Mouse (Mus musculus): ENCODE measurements around the gene Naa60. TPM values are rescaled to one million over a fixed set of nuclear protein-coding genes. Genes with fewer than 3 reads are reported as not detected.

Naa60 gene
- polyA plus RNA-seq, 1 experiment from 2014 or later, result 39.5 TPM

DNA sequence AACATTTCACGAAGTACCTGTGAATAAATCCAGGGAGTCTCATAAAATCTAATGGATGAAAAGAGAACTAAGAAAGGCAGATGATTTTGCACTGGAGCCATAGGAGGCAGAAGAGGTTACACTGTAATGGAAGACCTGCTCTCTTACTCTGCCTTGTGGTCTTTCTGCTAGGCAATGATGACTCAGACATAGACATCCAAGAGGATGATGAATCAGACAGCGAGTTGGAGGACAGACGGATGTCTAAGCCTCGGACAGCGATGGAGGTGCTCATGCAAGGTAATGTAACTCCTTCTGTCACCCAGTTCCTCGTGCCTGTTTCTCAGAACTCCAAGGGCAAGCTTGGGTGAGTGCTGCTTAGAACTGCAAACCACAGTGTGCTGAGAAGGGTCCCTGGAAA, 61.4 kb downstream of the Naa60 start:
- Histone ChIP-seq H3K4me1 (ENCODE audit: control insufficient read depth, insufficient read depth, low read length) (no peaks in the 10 kb centered on the region), H3K4me2 (no peak overlapping the region), H3K27ac (ENCODE audit: low read depth, low read length) (no peak overlapping the region), H3K9me3 (replicated peaks; ENCODE audit: control insufficient read depth, low read length) (no peaks in the 10 kb centered on the region), H3K27me3 (ENCODE audit: control insufficient read depth, insufficient read depth, low read length) (no peaks in the 10 kb centered on the region), H3K9ac (ENCODE audit: low read depth, low read length) (no peak overlapping the region; the same call in 1 of the 2 replicates), H3K36me3 (ENCODE audit: control insufficient read depth, insufficient read depth, low read length) (peaks cover 9% of the 10 kb centered on the region; the same call in 1 of the 2 replicates), H3K4me3 (ENCODE audit: low read depth, low read length) (no peak overlapping the region)
- no peak for ATAC-seq (replicated peaks; ENCODE audit: insufficient number of reproducible peaks, low FRiP score, low TSS enrichment)
- 83% methylated on average over 6 of the region's 6 CpGs for WGBS (ENCODE audit: insufficient replicate concordance)

GRCm38 (mm10) chr16:3934091-3934490, 61.9 kb downstream of the Naa60 start:
- no peak for ATAC-seq (replicated peaks; ENCODE audit: insufficient number of reproducible peaks, low FRiP score, low TSS enrichment)
- no peak overlapping the region for H3K4me3 ChIP-seq (ENCODE audit: low read depth, low read length)
- no peak overlapping the region for H3K27ac ChIP-seq (ENCODE audit: low read depth, low read length)
- H3K9me3 ChIP-seq (replicated peaks; ENCODE audit: control insufficient read depth, low read length), result no peaks in the 10 kb centered on the region
- WGBS (ENCODE audit: insufficient replicate concordance), result 85% methylated on average over 1 of the region's 1 CpGs
- no peaks in the 10 kb centered on the region for H3K4me1 ChIP-seq (ENCODE audit: control insufficient read depth, insufficient read depth, low read length)
- H3K27me3 ChIP-seq (ENCODE audit: control insufficient read depth, insufficient read depth, low read length), result no peaks in the 10 kb centered on the region
- H3K9ac ChIP-seq (ENCODE audit: low read depth, low read length), result no peak overlapping the region
- H3K36me3 ChIP-seq (ENCODE audit: control insufficient read depth, insufficient read depth, low read length), result peaks cover 10% of the 10 kb centered on the region; the same call in 1 of the 2 replicates
- no peak overlapping the region for H3K4me2 ChIP-seq

- WGBS (ENCODE audit: insufficient replicate concordance), result 81% methylated on average over 4 of the region's 4 CpGs
- Histone ChIP-seq H3K27ac (ENCODE audit: low read depth, low read length) (no peak overlapping the region), H3K36me3 (ENCODE audit: control insufficient read depth, insufficient read depth, low read length) (peaks cover 10% of the 10 kb centered on the region; the same call in 1 of the 2 replicates), H3K4me1 (ENCODE audit: control insufficient read depth, insufficient read depth, low read length) (no peaks in the 10 kb centered on the region), H3K9ac (ENCODE audit: low read depth, low read length) (no peak overlapping the region), H3K4me2 (no peak overlapping the region), H3K4me3 (ENCODE audit: low read depth, low read length) (no peak overlapping the region), H3K9me3 (replicated peaks; ENCODE audit: control insufficient read depth, low read length) (no peaks in the 10 kb centered on the region), H3K27me3 (ENCODE audit: control insufficient read depth, insufficient read depth, low read length) (no peaks in the 10 kb centered on the region)
- no peak for ATAC-seq (replicated peaks; ENCODE audit: insufficient number of reproducible peaks, low FRiP score, low TSS enrichment)
Observed at GRCm38 (mm10) chr16:3934701-3935100, 62.5 kb downstream of the Naa60 start.

- Histone ChIP-seq H3K4me1 (ENCODE audit: control insufficient read depth, insufficient read depth, low read length) (no peaks in the 10 kb centered on the region), H3K4me2 (no peak overlapping the region), H3K36me3 (ENCODE audit: control insufficient read depth, insufficient read depth, low read length) (no peaks in the 10 kb centered on the region), H3K27me3 (ENCODE audit: control insufficient read depth, insufficient read depth, low read length) (no peaks in the 10 kb centered on the region), H3K27ac (ENCODE audit: low read depth, low read length) (no peak overlapping the region), H3K4me3 (ENCODE audit: low read depth, low read length) (no peak overlapping the region), H3K9me3 (replicated peaks; ENCODE audit: control insufficient read depth, low read length) (no peaks in the 10 kb centered on the region), H3K9ac (ENCODE audit: low read depth, low read length) (no peak overlapping the region)
- no peak for ATAC-seq (replicated peaks; ENCODE audit: insufficient number of reproducible peaks, low FRiP score, low TSS enrichment)
- 92% methylated on average over 1 of the region's 1 CpGs for WGBS (ENCODE audit: insufficient replicate concordance)
Observed at GRCm38 (mm10) chr16:3951141-3951540, 79.0 kb downstream of the Naa60 start.

Small RNA genes within 50 kb of the gene (microRNA-seq; reads per million reads assigned to microRNA genes)
- not detected for gene Gm23493 (ENCODE audit: borderline number of aligned reads)

Other genes with a start within 250 kb of the Naa60 start
- not detected in 2 replicates for gene Mefv, start 154.3 kb upstream of the Naa60 start, polyA plus RNA-seq (2014; fragmentation: Nextera tagmentation; extraction: Ambion mirVana)
- 20.1 and 21.2 TPM in 2 replicates for gene Zfp263, start 128.3 kb upstream of the Naa60 start, polyA plus RNA-seq (2014; fragmentation: Nextera tagmentation; extraction: Ambion mirVana)
- gene Olfr15, start 41.5 kb upstream of the Naa60 start, polyA plus RNA-seq (2014; fragmentation: Nextera tagmentation; extraction: Ambion mirVana), result not detected in 2 replicates
- gene Zfp174, start 25.1 kb upstream of the Naa60 start, polyA plus RNA-seq (2014; fragmentation: Nextera tagmentation; extraction: Ambion mirVana), result 0.72 and 0.94 TPM in 2 replicates
- gene Zfp597, start 12.2 kb downstream of the Naa60 start, polyA plus RNA-seq (2014; fragmentation: Nextera tagmentation; extraction: Ambion mirVana), result 5.5 and 6.4 TPM in 2 replicates
- 0.92 and 2.2 TPM in 2 replicates for gene Gm20695, start 12.3 kb downstream of the Naa60 start, polyA plus RNA-seq (2014; fragmentation: Nextera tagmentation; extraction: Ambion mirVana)
- gene 1700037C18Rik, start 36.3 kb downstream of the Naa60 start, polyA plus RNA-seq (2014; fragmentation: Nextera tagmentation; extraction: Ambion mirVana), result 5.4 and 7.1 TPM in 2 replicates
- 13.2 and 13.3 TPM in 2 replicates for gene Cluap1, start 36.4 kb downstream of the Naa60 start, polyA plus RNA-seq (2014; fragmentation: Nextera tagmentation; extraction: Ambion mirVana)
- 1.1 and 1.4 TPM in 2 replicates for gene Nlrc3, start 104.3 kb downstream of the Naa60 start, polyA plus RNA-seq (2014; fragmentation: Nextera tagmentation; extraction: Ambion mirVana)
- gene Slx4, start 131.4 kb downstream of the Naa60 start, polyA plus RNA-seq (2014; fragmentation: Nextera tagmentation; extraction: Ambion mirVana), result 16.9 and 18.4 TPM in 2 replicates
- 2.9 and 3.9 TPM in 2 replicates for gene Dnase1, start 164.6 kb downstream of the Naa60 start, polyA plus RNA-seq (2014; fragmentation: Nextera tagmentation; extraction: Ambion mirVana)
- 108 TPM in 2 replicates for gene Trap1, start 205.5 kb downstream of the Naa60 start, polyA plus RNA-seq (2014; fragmentation: Nextera tagmentation; extraction: Ambion mirVana)

All from heart, embryonic 11.5 days (tissue).